In the genomic region with DNA sequence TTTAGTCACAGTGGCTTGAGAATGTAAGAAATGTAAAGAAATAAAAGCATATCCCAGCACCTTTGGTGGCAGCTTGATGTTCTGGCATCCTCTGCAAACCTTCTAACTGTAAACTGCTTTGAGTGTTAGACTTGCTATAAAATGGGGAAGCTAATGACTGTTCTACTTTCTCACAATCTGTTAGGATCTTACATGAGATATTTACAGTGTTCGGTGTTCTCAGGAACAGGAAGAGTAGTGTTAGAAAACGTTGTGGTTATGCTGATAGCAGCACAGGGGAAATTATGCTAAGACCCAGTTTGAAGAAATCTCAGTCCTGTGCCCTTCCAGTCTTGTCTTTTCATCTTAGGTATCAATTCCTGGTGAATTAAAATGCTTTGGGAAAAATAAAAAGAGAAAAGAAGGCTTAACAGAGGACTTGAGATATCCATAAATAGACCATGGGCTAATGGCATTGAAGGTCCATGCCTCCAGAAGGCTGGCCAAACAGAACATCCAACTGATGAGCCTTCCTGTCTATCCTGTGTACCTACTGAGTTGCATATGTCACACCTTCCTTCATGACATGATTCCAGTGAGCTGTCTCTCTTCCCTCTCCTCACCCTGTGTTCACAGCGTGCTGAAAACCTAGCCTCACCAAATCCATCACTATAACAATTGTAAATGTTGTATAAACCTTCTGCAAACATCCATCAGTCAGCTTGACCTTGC, we compare ENCODE assay signal across 31 mouse cellular contexts.
DNase-seq lines count a peak whose midpoint lies in the region; ATAC-seq lines count a peak whose summit lies in the region.
"Had no signal": no experiment of that assay in that cellular context is flagged by ENCODE, and none has a peak within 500 bp of the region (broad histone marks: within the 10 kb centered on the region; RNA-seq: fewer than 3 reads in every experiment).

No protein-coding gene starts in this region.

- 88% methylated on average over 3 of the region's 3 CpGs for WGBS in hindbrain, embryonic 10.5 days
- 90% methylated on average over 3 of the region's 3 CpGs for WGBS in forebrain, embryonic 14.5 days

- H3K9me3 ChIP-seq in hindbrain, embryonic 10.5 days, result no peaks in the 10 kb centered on the region
- H3K9me3 ChIP-seq in forebrain, embryonic 14.5 days (replicated peaks; ENCODE audit: control insufficient read depth, low read length), result no peaks in the 10 kb centered on the region
- H3K9me3 ChIP-seq: embryonic facial prominence, embryonic 13.5 days; forebrain, embryonic 10.5 days; hindbrain, embryonic 12.5 days; limb, embryonic 10.5 days; limb, embryonic 15.5 days; liver, embryonic 13.5 days; midbrain, embryonic 10.5 days; neural tube, embryonic 12.5 days had no signal

- H3K27ac ChIP-seq in hindbrain, embryonic 10.5 days, result no peak overlapping the region
- no peak overlapping the region for H3K27ac ChIP-seq in forebrain, embryonic 14.5 days (ENCODE audit: low read depth, low read length)
- H3K27ac ChIP-seq: embryonic facial prominence, embryonic 13.5 days; forebrain, embryonic 10.5 days; hindbrain, embryonic 12.5 days; hindbrain, postnatal 0 days; limb, embryonic 10.5 days; limb, embryonic 15.5 days; liver, embryonic 13.5 days; midbrain, embryonic 10.5 days; neural tube, embryonic 12.5 days; stomach, postnatal 0 days had no signal

- DNase-seq in frontal cortex, postnatal 36 days (ENCODE audit: low spot score in 2 of 2), result no peak
- no peak for DNase-seq in hindbrain, embryonic 10.5 days (ENCODE audit: low spot score)
- no peak for DNase-seq in forebrain, embryonic 14.5 days (ENCODE audit: low spot score)
- DNase-seq in ovary, postnatal 36 days (ENCODE audit: low spot score), result no peak
- DNase-seq: adrenal gland, adult 8-10 months; gastrocnemius, postnatal 14 days; heart, postnatal 14 days; kidney, adult 9 months; kidney, postnatal 10 days; layer of hippocampus, postnatal 36 days; liver, embryonic 13.5 days; lung, adult 18-20 months; lung, postnatal 10 days; right cerebral cortex, postnatal 4 days; thymus, adult 2 months; thymus, postnatal 36 days had no signal

- H3K4me3 ChIP-seq in hindbrain, embryonic 10.5 days, result no peak overlapping the region
- H3K4me3 ChIP-seq in forebrain, embryonic 14.5 days (ENCODE audit: low read depth, low read length), result no peak overlapping the region
- H3K4me3 ChIP-seq: embryonic facial prominence, embryonic 13.5 days; forebrain, embryonic 10.5 days; hindbrain, embryonic 12.5 days; limb, embryonic 10.5 days; limb, embryonic 15.5 days; liver, embryonic 13.5 days; midbrain, embryonic 10.5 days; myocyte; neural tube, embryonic 12.5 days had no signal

- no peaks in the 10 kb centered on the region for H3K27me3 ChIP-seq in hindbrain, embryonic 10.5 days (ENCODE audit: insufficient read depth, poor library complexity, severe bottlenecking)
- no peaks in the 10 kb centered on the region for H3K27me3 ChIP-seq in forebrain, embryonic 14.5 days (replicated peaks; ENCODE audit: control insufficient read depth, insufficient read depth, low read length)
- H3K27me3 ChIP-seq: embryonic facial prominence, embryonic 13.5 days; hindbrain, embryonic 12.5 days; limb, embryonic 15.5 days; liver, embryonic 13.5 days; neural tube, embryonic 12.5 days had no signal

- H3K4me1 ChIP-seq in hindbrain, embryonic 10.5 days (replicated peaks), result peaks cover 10% of the 10 kb centered on the region; the same call in 1 of the 2 replicates
- 0 out of 2 replicates have a peak, but pooled peaks cover 8% of the 10 kb centered on the region for H3K4me1 ChIP-seq in forebrain, embryonic 14.5 days (ENCODE audit: control insufficient read depth, insufficient read depth, low read length)
- H3K4me1 ChIP-seq: embryonic facial prominence, embryonic 13.5 days; limb, embryonic 10.5 days; limb, embryonic 15.5 days; liver, embryonic 13.5 days; neural tube, embryonic 12.5 days had no signal

- H3K36me3 ChIP-seq in hindbrain, embryonic 10.5 days, result no peaks in the 10 kb centered on the region
- no peaks in the 10 kb centered on the region for H3K36me3 ChIP-seq in forebrain, embryonic 14.5 days (ENCODE audit: control insufficient read depth, insufficient read depth, low read length)
- H3K36me3 ChIP-seq: embryonic facial prominence, embryonic 13.5 days; forebrain, embryonic 10.5 days; hindbrain, embryonic 12.5 days; limb, embryonic 10.5 days; limb, embryonic 15.5 days; liver, embryonic 13.5 days; midbrain, embryonic 10.5 days; neural tube, embryonic 12.5 days had no signal

- no peak overlapping the region for H3K9ac ChIP-seq in forebrain, embryonic 14.5 days (ENCODE audit: low read length)
- H3K9ac ChIP-seq: embryonic facial prominence, embryonic 13.5 days; hindbrain, embryonic 12.5 days; limb, embryonic 15.5 days; liver, embryonic 13.5 days; neural tube, embryonic 12.5 days had no signal

- ATAC-seq in frontal cortex, adult (ENCODE audit: low TSS enrichment), result peak; percentile 77
- peak; percentile 35 for ATAC-seq in activated CD4-positive, CD25-positive, alpha-beta regulatory T cell, adult 4 months
- ATAC-seq in common myeloid progenitor, adult 5-6 weeks (replicated peaks; ENCODE audit: low read depth, poor library complexity, severe bottlenecking), result peak; percentile 52; the same call in 1 of the 2 replicates
- no peak for ATAC-seq in forebrain, embryonic 14.5 days
- ATAC-seq: forebrain, embryonic 16.5 days; hindbrain, postnatal 0 days; intestine, postnatal 0 days had no signal

- H3K4me2 ChIP-seq in forebrain, embryonic 14.5 days (ENCODE audit: low read length), result no peak overlapping the region
- H3K4me2 ChIP-seq: embryonic facial prominence, embryonic 13.5 days; hindbrain, embryonic 12.5 days; limb, embryonic 15.5 days; liver, embryonic 13.5 days; neural tube, embryonic 12.5 days had no signal
